Mouse (Mus musculus): ENCODE data around the gene Phka2.

- TF ChIP-seq GATA1 (IDR thresholded peaks at IDR 0.05; ENCODE audit: low read length): no peak
- no peak for TF ChIP-seq TAL1 (IDR thresholded peaks at IDR 0.05; ENCODE audit: low read length)
Measured at GRCm38 (mm10) chrX:160598055-160598454, 96.1 kb downstream of the Phka2 start.
